Mouse (Mus musculus) megakaryocyte, embryonic 14.5 days (primary cell): ENCODE results near the gene Dnajb8. TPM values are rescaled to one million over a fixed set of nuclear protein-coding genes. Genes with fewer than 3 reads are reported as not detected.

Experiments
- H3K27me3 ChIP-seq: replicated peaks from 2 replicates; pipeline ENCODE3; 2012; ENCODE audit warnings: inconsistent platforms
- H3K36me3 ChIP-seq: replicated peaks from 2 replicates; pipeline ENCODE3; 2012; ENCODE audit warnings: low read length, inconsistent platforms, mixed read lengths
- H3K4me1 ChIP-seq: 2 replicates; pipeline ENCODE4 v1.6.1; 2012; ENCODE audit warnings: inconsistent platforms
- H3K4me3 ChIP-seq: replicated peaks from 2 replicates; pipeline ENCODE3; 2012; ENCODE audit warnings: moderate library complexity, mild to moderate bottlenecking, inconsistent platforms
- H3K9me3 ChIP-seq: 2 replicates; pipeline ENCODE4 v1.6.1; 2012; ENCODE audit warnings: inconsistent platforms
- FLI1 ChIP-seq: IDR thresholded peaks from 2 replicates; pipeline ENCODE4 v1.6.1; 2012; ENCODE audit warnings: low read length, inconsistent platforms, mixed read lengths
- GATA1 ChIP-seq: IDR thresholded peaks from 3 replicates; pipeline ENCODE4 v1.6.1; 2012; ENCODE audit warnings: mixed read lengths, low read length, inconsistent platforms, borderline replicate concordance
- polyA plus RNA-seq: library from polyadenylated mRNA; stranded (reverse); fragments of >175 nt; gene quantifications from 2 replicates; pipeline ENCODE4 v1.2.3, GENCODE M21; 2012; ENCODE audit warnings: low replicate concordance; ENCODE audit not compliant: insufficient read depth

The Dnajb8 gene
- polyA plus RNA-seq, 1 experiment: not detected

DNA sequence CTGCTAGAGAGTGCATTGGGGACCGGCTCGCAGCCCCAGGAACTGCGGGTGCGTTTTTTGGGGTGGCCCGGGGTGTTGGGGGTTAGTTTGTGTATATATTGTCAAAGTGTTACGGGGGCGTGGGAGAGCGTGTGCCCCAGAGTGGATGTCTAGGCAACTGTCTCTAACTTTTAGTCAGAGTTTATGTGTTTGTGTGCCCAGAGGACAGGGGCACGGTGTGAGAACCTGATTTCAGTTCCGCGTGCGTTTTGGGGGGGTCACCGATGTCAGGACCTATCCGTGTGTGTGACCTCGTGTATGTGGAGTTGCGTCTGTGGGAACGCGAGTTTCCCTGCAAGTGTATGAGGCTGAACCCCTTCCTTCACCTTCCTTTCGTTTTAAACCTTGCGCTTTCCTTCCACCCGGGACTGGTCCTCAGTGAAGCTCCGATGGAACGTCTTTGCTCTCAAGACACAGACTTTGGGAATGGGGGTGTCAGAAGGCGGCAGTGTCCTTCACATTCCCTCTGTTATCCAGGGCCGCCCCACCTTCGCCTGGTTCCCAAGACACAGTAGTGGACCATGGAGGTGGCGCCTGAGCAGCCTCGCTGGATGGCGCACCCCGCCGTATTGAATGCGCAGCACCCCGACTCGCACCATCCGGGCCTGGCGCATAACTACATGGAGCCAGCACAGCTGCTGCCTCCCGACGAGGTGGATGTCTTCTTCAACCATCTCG lies 22.9 kb upstream of the Dnajb8 start:
- peaks cover 38% of the 10 kb centered on the region for H3K36me3 ChIP-seq
- H3K4me1 ChIP-seq: peaks cover 95% of the 10 kb centered on the region
- H3K4me3 ChIP-seq: peak overlapping the region; percentile 97
- TF ChIP-seq GATA1 (no peak), FLI1 (no peak)
- H3K27me3 ChIP-seq: peaks cover 72% of the 10 kb centered on the region
- H3K9me3 ChIP-seq: no peaks in the 10 kb centered on the region

GRCm38 (mm10) chr6:88199718-88200692 lies 22.1 kb upstream of the Dnajb8 start:
- H3K4me1 ChIP-seq: peaks cover 95% of the 10 kb centered on the region
- peaks cover 65% of the 10 kb centered on the region for H3K27me3 ChIP-seq
- H3K36me3 ChIP-seq: peaks cover 46% of the 10 kb centered on the region
- no peak for TF ChIP-seq GATA1
- no peaks in the 10 kb centered on the region for H3K9me3 ChIP-seq
- H3K4me3 ChIP-seq: peak overlapping the region; percentile 97

DNA sequence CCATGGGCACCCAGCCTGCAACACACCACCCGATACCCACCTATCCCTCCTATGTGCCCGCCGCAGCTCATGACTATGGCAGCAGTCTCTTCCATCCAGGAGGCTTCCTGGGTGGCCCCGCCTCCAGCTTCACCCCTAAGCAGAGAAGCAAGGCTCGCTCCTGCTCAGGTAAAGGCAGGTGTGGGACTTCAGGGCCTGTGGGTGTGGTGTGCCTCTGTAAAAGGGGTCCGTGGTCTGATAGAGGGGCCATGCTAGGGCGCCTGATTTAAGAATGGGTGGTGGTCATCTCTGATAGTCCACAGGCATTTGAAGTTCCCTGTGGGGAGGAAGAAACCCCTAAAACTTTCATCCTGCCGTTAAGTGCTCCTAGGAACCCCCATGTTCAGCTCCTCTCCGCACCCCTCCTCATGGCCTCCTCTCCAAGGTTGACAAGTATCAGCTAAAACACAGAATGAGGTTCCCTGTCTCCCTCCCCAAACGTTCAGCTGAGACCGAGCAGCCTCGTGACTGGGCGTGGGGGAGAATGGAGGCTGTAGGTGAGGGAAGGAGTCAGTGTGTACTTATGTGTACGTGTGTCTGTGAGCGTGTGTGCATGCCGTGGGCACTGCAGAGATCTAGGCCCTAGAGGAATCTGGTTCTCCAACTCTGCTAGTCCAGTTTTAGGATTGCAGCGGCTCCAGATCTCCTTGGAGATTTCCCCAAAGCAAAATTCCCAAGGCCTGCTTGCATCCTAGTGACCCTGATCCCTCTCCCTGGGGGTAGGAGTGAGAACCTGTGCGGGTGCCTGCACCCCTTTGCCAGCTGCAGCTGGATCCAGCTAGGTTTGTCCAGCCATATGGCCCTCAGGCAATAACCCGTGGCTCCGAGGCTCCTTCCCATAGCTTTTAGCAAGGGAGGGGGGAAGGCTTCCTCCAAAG lies 21.1 kb upstream of the Dnajb8 start:
- TF ChIP-seq GATA1 (no peak), FLI1 (no peak)
- Histone ChIP-seq H3K9me3 (no peaks in the 10 kb centered on the region), H3K27me3 (peaks cover 58% of the 10 kb centered on the region), H3K4me1 (peaks cover 97% of the 10 kb centered on the region), H3K36me3 (peaks cover 55% of the 10 kb centered on the region), H3K4me3 (peak overlapping the region; percentile 97)

DNA sequence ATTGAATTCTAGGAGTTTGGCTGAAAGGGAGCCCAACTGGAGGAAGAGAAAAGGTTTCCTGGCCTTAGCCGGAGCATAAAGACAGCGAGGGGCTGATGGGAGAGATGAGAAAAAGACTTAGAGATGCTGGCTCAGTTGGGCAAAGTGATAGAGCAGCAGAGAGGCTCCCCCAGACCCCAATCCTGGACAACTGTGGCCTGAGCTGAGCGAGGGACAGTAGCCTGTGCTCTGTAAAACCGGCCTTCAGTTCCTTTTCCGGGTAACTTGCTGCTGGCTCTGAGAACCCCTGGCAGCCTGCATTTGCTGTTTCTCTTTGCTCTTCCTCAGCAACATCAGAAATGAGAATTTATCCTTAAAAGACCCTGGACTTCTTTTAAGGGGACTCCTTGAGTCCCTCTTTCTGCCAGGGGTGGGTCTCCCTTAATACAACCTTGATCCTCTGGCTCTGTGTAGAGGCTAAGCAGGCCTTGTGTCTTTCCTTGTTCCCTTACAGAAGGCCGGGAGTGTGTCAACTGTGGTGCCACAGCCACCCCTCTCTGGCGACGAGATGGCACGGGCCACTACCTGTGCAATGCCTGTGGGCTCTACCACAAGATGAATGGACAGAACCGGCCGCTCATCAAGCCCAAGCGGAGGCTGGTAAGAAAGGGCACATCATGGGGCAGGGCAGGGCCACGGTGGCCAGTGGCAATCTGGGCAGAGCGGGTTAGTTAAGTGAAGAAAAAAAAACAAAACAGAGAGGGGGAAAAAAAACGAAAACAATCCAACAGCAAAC lies 20.0 kb upstream of the Dnajb8 start:
- peaks cover 47% of the 10 kb centered on the region for H3K27me3 ChIP-seq
- H3K36me3 ChIP-seq: peaks cover 60% of the 10 kb centered on the region

DNA sequence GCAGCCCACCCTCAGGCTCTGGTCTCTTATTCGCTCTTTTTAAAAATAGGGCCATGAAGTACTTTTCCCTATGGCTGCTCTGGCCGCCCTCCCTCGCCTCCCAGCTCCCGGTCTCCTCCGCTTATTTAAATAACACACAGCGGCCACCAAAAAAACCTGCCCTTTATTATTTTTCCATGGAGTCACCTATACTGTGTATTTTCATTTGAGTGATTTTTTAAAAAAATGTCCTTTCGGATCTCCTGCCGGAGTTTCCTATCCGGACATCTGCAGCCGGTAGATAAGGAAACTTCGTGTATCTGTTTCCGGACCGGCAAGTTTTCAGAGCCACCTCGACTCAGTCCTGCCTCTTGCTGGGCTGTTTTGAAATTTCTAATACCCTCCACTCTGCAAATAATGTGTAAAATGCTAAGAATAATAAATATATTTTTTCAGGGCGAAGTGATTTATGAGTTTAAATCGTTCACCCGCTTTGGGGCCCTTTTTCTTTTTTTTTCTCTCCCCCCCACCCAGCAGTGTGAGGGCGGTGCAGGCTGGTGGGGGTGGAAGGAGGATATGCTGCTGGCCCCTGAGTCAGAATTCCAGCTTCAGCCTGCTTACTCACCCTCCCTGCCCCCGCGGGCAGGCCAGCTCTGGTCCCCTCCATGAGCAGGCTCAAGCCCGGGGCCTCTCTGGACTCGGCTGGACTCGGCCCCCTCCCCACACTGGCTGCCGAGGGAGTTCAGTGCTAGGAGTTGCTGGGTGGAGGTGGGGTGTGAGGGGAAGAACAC lies 19.0 kb upstream of the Dnajb8 start:
- peaks cover 95% of the 10 kb centered on the region for H3K4me1 ChIP-seq
- H3K36me3 ChIP-seq: peaks cover 62% of the 10 kb centered on the region
- peak overlapping the region; percentile 97 for H3K4me3 ChIP-seq

More for the DNA sequence above, 20.0 kb upstream of the Dnajb8 start:
- no peak for TF ChIP-seq GATA1
- no peak for TF ChIP-seq FLI1
- Histone ChIP-seq H3K9me3 (no peaks in the 10 kb centered on the region), H3K4me1 (peaks cover 95% of the 10 kb centered on the region), H3K4me3 (peak overlapping the region; percentile 97)

DNA sequence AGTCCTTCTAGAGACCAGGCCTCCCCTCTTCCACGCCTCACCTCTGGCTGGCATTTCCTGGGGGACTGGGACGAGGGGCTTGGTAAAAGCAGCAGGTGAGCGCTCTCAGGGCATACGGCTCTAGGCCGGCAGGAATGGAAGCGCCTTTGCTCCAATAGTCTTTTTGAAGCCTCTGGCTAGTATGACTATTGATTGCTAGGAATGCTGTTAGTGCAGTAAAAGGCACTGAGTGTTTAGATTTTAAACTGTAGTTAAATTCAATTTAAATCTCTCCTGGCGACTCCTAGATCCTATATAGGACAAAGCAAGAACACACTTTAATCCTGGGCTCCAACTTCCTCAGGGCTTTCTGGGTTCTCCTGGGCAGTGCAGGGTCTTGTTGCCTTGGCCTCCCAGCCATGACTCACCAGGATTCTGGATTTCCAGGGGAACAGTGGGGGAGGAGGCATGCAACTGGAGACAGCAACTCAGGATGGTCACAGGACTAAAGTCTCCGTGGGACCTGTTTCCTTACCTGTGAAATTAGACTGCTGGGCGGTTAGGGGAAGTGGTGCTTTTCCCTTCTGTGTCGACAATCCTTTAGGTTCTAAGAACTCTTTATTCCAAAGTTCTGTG lies 18.2 kb upstream of the Dnajb8 start:
- Histone ChIP-seq H3K9me3 (no peaks in the 10 kb centered on the region), H3K27me3 (peaks cover 40% of the 10 kb centered on the region), H3K4me1 (peaks cover 92% of the 10 kb centered on the region), H3K4me3 (peak overlapping the region; percentile 97), H3K36me3 (peaks cover 62% of the 10 kb centered on the region)
- TF ChIP-seq GATA1 (no peak), FLI1 (no peak)

More for the DNA sequence above, 19.0 kb upstream of the Dnajb8 start:
- Histone ChIP-seq H3K9me3 (no peaks in the 10 kb centered on the region), H3K27me3 (peaks cover 40% of the 10 kb centered on the region)
- TF ChIP-seq FLI1 (no peak), GATA1 (no peak)

GRCm38 (mm10) chr6:88204531-88205385 lies 17.3 kb upstream of the Dnajb8 start:
- H3K36me3 ChIP-seq: peaks cover 60% of the 10 kb centered on the region
- no peak for TF ChIP-seq GATA1
- no peak for TF ChIP-seq FLI1
- peaks cover 83% of the 10 kb centered on the region for H3K4me1 ChIP-seq
- H3K4me3 ChIP-seq: peak overlapping the region; percentile 14
- no peaks in the 10 kb centered on the region for H3K9me3 ChIP-seq
- H3K27me3 ChIP-seq: peaks cover 36% of the 10 kb centered on the region

GRCm38 (mm10) chr6:88205386-88205700 lies 16.7 kb upstream of the Dnajb8 start:
- Histone ChIP-seq H3K4me1 (peaks cover 77% of the 10 kb centered on the region), H3K27me3 (peaks cover 35% of the 10 kb centered on the region), H3K4me3 (peak overlapping the region; percentile 14), H3K36me3 (peaks cover 55% of the 10 kb centered on the region), H3K9me3 (no peaks in the 10 kb centered on the region)
- no peak for TF ChIP-seq FLI1
- TF ChIP-seq GATA1: no peak
